Mouse (Mus musculus) common myeloid progenitor, adult 5-6 weeks (primary cell): ENCODE measurements around the gene Igsf21. TPM values are rescaled to one million over a fixed set of nuclear protein-coding genes. Genes with fewer than 3 reads are reported as not detected.
A peak's percentile ranks its signal among the peaks of the same experiment; 100 is the strongest.

Experiments used
- ATAC-seq: replicated peaks from 2 replicates; pipeline ENCODE4 v1.8.0; 2016; ENCODE audit warnings: low read depth, mild to moderate bottlenecking, moderate TSS enrichment, inconsistent platforms; ENCODE audit not compliant: poor library complexity, severe bottlenecking
- total RNA-seq: library from RNA; stranded (forward); fragments of 200-1000, 187-1606 nt; gene quantifications from 2 replicates; pipeline ENCODE4 v1.2.3, GENCODE M21; 2017

Igsf21 gene
- total RNA-seq, 1 experiment from 2014 or later = not detected

DNA sequence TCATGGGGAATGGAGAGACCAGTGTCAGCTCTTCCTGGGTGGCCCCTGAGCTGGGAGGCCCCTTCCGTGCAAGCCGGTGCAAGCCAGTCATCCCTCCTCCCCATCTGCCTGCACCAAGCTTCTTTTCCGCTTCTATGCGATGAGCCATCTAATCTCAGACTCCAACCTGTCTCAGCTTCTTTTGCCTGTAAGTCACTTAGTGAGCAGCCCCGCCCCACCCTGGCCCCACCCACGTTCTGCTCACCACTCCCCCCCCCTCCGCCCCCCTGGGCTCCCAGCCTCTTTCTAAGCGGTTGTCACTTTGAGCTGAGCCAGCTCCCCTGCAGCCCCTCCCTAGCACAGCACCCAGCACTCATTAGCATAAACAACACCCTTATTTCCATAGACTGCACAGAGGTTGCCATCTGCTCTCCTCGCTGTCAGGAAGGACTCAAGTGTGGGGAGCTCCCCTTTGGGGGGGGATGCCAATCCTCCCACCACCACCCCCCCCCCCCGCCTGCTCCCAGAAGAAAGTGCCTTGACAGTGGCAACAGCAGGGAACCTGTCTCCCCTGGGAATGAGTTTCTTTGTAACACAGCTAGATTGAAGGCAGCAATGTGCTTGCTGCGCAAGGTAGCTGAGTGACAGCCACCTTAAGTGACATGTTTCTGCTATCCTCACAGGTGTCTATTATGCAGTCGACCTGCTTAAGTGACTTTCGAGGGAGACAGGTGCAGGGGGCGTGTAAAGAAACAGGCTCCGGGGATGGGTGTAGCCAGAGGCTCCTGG is 176.8 kb downstream of the Igsf21 start:
- ATAC-seq = no peak

DNA sequence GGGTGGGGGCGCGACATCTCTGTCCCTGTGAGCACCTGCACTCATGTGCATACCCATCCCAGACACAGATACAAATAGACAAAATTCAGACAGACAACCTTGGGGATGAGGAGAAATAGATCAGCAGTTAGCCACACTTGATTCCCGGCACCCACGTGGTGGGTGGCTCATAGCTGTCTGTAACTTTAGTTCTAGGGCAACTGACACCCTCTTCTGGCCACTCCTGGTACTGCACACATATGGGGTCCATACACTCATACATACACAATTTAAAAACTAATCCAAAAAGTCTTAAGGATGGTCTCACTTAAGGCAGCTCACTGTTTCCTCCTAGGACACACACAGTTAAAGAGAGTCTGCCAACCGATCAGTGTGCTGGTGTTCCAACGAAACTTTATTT is 178.1 kb downstream of the Igsf21 start:
- no peak for ATAC-seq

DNA sequence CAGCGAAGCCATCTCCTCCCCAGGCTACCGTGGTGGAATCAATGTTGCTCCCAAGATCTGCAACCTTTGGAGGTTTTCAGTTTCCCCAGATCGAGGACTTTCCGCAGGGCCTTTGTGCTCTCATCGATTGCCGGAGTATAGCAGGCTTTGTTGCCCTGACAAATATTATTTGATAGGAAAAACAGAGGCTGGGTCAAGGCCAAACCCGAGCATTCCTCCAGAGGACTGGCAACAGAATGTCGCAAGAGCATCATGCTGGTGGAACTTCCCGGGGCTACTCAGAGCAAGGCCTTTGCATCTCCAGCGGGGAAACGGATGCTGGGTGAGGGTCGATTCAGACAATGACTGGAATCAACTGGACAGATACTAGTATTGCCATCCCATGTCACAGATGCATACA is 180.6 kb downstream of the Igsf21 start:
- no peak for ATAC-seq

GRCm38 (mm10) chr4:140063153-140063671 is 183.4 kb downstream of the Igsf21 start:
- no peak for ATAC-seq

DNA sequence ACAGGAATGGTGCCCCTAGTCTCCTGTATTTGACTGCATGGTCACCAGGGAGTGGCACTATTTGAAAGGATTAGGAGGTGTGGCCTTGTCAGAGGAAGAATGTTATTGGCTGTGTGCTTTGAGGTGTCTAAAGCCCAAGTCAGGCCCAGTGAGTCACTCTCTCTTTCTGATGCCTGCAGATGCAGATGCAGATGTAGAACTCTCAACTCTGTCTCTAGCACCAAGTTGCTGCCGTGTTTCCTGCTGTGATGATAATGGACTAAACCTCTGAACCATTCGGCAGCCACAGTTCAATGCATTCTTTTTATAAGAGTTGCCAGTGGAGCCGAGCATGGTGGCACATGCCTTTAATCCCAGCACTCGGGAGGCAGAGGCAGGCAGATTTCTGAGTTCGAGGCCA is 186.3 kb downstream of the Igsf21 start:
- no peak for ATAC-seq

DNA sequence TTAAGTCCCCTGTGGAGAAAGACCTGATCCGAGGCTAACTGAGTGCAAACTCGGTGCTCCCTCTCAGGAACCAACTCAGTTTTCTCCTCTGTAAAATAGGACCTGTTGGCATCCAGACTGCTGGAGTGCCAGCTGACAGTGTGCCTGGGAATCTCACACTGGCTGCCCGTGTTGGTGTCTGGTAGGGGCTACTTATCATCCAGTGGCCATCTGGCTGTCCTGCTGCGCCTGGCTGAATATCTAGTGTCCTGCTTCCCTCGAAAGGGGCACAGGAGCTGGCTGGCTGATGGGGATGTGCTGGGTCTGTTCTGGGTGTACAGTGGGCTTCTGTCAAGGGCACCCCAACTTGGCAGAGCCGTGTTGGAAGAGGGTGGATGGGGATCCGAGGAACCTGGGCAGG is 193.5 kb downstream of the Igsf21 start:
- ATAC-seq = no peak

- no peak for ATAC-seq
Observed at GRCm38 (mm10) chr4:140052575-140052974, 194.0 kb downstream of the Igsf21 start.

DNA sequence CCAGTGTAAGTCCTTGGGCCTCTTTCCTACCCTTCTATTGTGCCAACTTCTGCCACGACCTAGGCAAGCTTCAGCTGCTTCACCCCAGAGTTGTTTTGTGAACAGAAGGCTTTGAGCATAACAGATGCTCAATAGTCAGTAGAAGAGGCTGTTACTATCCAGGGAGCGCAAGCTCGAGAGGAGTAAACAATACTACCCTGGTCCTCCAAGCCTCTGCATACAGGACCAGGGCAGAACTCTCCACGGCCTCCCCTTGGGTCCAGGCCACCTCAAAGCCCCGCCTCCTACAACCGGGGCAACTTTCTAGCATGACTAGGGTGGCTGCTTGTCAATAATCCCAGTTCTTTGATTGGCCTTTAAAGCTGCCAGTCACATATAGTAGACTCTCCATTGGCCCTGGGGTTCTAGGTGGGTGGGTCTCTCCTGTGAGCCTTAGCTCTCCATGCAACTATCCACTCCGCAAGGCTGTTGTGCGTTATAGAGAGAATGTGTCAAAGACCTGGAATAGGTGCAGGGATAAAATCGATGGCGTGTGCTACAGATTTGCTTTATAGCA is 198.7 kb downstream of the Igsf21 start:
- ATAC-seq = no peak

GRCm38 (mm10) chr4:140043953-140044352 is 202.6 kb downstream of the Igsf21 start:
- no peak for ATAC-seq

- no peak for ATAC-seq
Observed at GRCm38 (mm10) chr4:140038586-140039411, 207.8 kb downstream of the Igsf21 start.

GRCm38 (mm10) chr4:140037784-140038387 is 208.7 kb downstream of the Igsf21 start:
- no peak for ATAC-seq

GRCm38 (mm10) chr4:140035232-140035631 is 211.4 kb downstream of the Igsf21 start:
- ATAC-seq = no peak

DNA sequence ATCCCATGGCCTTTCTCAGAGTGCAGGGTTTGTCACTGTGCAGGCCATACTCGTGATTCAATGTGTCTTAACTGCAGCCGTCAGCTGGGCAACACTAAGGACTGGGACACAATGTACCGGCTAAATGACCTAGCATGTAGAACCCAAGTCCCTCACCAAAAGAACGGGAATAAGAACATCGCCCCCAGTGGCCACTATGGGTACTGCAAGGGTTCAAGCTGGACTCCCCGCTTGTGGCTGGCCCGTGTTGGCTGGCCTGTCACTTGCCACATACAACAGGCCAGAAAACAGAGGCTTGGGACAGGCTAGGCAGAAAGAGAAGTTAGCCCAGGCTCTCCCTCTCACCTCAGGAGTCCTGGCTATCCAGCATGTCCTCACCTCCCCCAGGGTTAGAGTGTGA is 213.2 kb downstream of the Igsf21 start:
- 0 out of 2 replicates have a peak, but pooled peaks have one; percentile 25 for ATAC-seq

DNA sequence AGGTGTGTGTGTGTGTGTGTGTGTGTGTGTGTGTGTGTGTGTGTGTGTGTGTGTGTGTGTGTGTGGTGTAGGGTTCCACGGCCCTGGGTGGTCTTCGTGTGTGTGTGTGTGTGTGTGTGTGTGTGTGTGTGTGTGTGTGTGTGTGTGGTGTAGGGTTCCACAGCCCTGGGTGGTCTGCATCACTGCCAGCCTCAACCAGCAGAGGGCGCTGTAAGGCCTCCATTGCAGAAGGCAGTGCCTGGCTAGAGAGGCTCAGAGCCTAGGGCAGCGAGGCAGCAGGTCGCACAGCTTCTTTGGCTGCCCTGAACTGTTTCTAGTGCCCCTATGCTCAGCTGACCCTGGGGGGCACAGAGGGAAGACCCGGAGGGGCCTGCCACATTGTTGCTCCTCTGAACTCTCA is 216.2 kb downstream of the Igsf21 start:
- ATAC-seq = no peak

- ATAC-seq = no peak
Observed at GRCm38 (mm10) chr4:140030040-140030386, 216.6 kb downstream of the Igsf21 start.

GRCm38 (mm10) chr4:140029324-140030039 is 217.1 kb downstream of the Igsf21 start:
- ATAC-seq = no peak

DNA sequence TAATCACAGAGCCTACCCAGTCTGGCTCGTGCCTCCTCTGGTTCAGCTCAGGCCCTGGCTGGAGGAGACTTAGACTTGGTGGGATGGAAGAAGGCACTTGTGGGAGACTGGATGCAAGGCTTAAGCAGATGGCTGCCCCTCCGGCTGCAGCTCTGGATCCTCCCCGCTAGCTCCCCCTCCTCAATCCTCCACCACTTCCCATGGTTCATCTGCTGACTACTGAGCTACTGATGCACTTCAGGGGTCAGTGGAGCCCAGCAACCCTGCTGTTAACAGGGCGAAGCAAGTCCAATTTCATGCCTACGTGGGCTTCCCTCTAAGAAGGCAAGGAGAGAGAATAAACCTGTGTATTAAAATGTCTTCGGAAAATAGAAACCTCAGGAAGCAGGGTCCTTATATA is 222.8 kb downstream of the Igsf21 start:
- ATAC-seq = no peak

- ATAC-seq = no peak
Observed at GRCm38 (mm10) chr4:140015916-140016315, 230.7 kb downstream of the Igsf21 start.

DNA sequence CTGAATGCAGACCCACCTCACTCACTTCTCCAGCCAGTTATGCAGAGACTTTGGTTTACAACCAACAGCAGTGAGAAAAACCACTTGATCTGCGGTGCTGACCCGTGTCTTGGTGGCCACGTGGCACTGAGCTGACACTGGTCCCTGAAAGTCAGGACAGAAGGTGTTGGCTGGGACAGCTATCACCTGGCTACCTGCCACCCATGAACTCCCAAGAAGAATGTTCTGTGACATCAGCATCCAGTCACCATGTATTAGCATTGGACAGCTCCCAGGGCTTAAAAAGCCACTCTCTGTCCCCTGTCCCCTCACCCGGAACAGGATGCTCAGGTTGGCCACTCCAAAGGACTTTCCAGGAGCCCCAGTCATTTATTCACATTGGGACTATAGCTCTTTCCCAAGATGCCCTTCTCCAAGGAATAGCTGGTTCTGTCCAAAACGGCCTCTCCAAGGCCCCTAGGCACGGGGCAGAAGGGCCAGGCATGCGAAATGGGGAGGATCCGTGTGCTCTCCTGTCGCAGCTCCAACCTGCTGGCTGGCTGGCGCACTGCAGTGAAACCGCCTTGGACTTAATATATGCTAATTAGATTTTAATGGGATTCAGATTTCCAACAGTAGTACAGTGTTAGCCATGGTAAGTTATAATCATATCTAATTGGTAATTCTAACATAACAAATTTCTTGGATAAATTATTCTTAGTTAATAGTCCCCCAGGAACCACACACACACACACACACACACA is 235.7 kb downstream of the Igsf21 start:
- no peak for ATAC-seq
